Comparison of ENCODE assay signal across 19 mouse cellular contexts in genomic region chr15:97422212-97422944, GRCm38 (mm10).
DNase-seq lines count a peak whose midpoint lies in the region; ATAC-seq and TF ChIP-seq lines count a peak whose summit lies in the region.
"Had no signal": no experiment of that assay in that cellular context is flagged by ENCODE, and none has a peak within 500 bp of the region (broad histone marks: within the 10 kb centered on the region; RNA-seq: fewer than 3 reads in every experiment).

No protein-coding gene starts in this region.

- peak overlapping the region; percentile 50 for H3K27ac ChIP-seq in bone marrow macrophage, adult 2 months (ENCODE audit: insufficient read depth, low read depth, low read length)
- H3K27ac ChIP-seq: hindbrain, embryonic 12.5 days; lung, embryonic 15.5 days had no signal

- peak; percentile 31 for DNase-seq in lung, postnatal 36 days
- DNase-seq in lung, adult 18-20 months, result no peak
- no peak for DNase-seq in adrenal gland, adult 2 months
- no peak for DNase-seq in kidney, postnatal 10 days
- DNase-seq: cerebellum, adult 11 months; cerebellum, postnatal 10 days; gastrocnemius, postnatal 25 days; kidney, postnatal 25 days; left cerebral cortex, postnatal 4 days; liver; right cerebral cortex, postnatal 4 days had no signal

- H3K4me1 ChIP-seq in bone marrow macrophage, adult 2 months (ENCODE audit: control insufficient read depth, insufficient read depth, low read length), result peaks cover 26% of the 10 kb centered on the region
- H3K4me1 ChIP-seq: hindbrain, embryonic 12.5 days; lung, embryonic 15.5 days had no signal

- no peak for TF ChIP-seq POLR2A in bone marrow macrophage, adult 2 months (IDR thresholded peaks at IDR 0.05; ENCODE audit: borderline replicate concordance, low read depth, low read length)

- H3K4me3 ChIP-seq in bone marrow macrophage, adult 2 months (ENCODE audit: insufficient read depth, low read length), result no peak overlapping the region
- H3K4me3 ChIP-seq: hindbrain, embryonic 12.5 days; lung, embryonic 15.5 days; megakaryocyte, embryonic 14.5 days had no signal

- TF ChIP-seq CTCF in bone marrow macrophage, adult 2 months (IDR thresholded peaks at IDR 0.05; ENCODE audit: low read depth, low read length), result no peak

- peak; percentile 53 to 86; a peak in 3 of 4 replicates for ATAC-seq in hematopoietic stem cell, adult 5-6 weeks (replicated peaks in 1 of 2; ENCODE audit: insufficient read depth in 1 of 2, low FRiP score in 2 of 2, low TSS enrichment in 1 of 2, low read depth in 1 of 2, poor library complexity in 2 of 2, severe bottlenecking in 2 of 2)
- no peak for ATAC-seq in megakaryocyte-erythroid progenitor cell, adult 5-6 weeks (replicated peaks; ENCODE audit: low FRiP score, low TSS enrichment, poor library complexity, severe bottlenecking)
- ATAC-seq: CD4-positive, CD25-positive, alpha-beta regulatory T cell, adult 4 months; inflammation-experienced regulatory T-cells, adult 6 months had no signal
